Mouse (Mus musculus) forebrain, embryonic 10.5 days (tissue): ENCODE measurements around the gene Acot1. TPM values are rescaled to one million over a fixed set of nuclear protein-coding genes. Genes with fewer than 3 reads are reported as not detected.
"Not testable (repeated sequence)": the region's sequence is repeated elsewhere in the genome, so short reads cannot be mapped to it uniquely, and the experiment has no call there.

Source experiments
- DNase-seq: peaks from one replicate; pipeline ENCODE4 v3.0.0-alpha.2; 2017; ENCODE audit warnings: low spot score; ENCODE audit errors: extremely low spot score
- H3K27ac ChIP-seq: fragments of 300-500 bp; sonication (generic); 2 replicates; pipeline ENCODE4 v1.5.1; 2016; ENCODE audit warnings: mild to moderate bottlenecking
- H3K27me3 ChIP-seq: fragments of 300-500 bp; sonication (generic); 2 replicates; pipeline ENCODE4 v1.6.1; 2016; ENCODE audit warnings: mild to moderate bottlenecking; ENCODE audit not compliant: poor library complexity, severe bottlenecking
- H3K36me3 ChIP-seq: fragments of 300-500 bp; sonication (generic); replicated peaks from 2 replicates; pipeline ENCODE4 v1.6.1; 2016; ENCODE audit warnings: mild to moderate bottlenecking, moderate library complexity
- H3K4me1 ChIP-seq: fragments of 300-500 bp; sonication (generic); 2 replicates; pipeline ENCODE4 v1.6.1; 2016
- H3K4me3 ChIP-seq: fragments of 300-500 bp; sonication (generic); 2 replicates; pipeline ENCODE4 v1.5.1; 2016; ENCODE audit warnings: mild to moderate bottlenecking, moderate library complexity
- H3K9me3 ChIP-seq: fragments of 300-500 bp; sonication (generic); 2 replicates; pipeline ENCODE4 v1.6.1; 2016; ENCODE audit warnings: mild to moderate bottlenecking, moderate library complexity
- WGBS: fragments of 180-500 bp; shearing (Covaris S2); methylation state at CpG from one replicate; pipeline ENCODE4 v1.1.7; 2016; 5-methylcytosine and 5-hydroxymethylcytosine counted together
- polyA plus RNA-seq: library from polyadenylated mRNA; unstranded; fragments of >200 nt; fragmentation: Nextera tagmentation; extraction: Ambion mirVana; gene quantifications from 2 replicates; pipeline ENCODE4 v1.2.1, GENCODE M21; 2016

Acot1 gene
- polyA plus RNA-seq: 22.4 and 23.5 TPM in 2 replicates

- DNase-seq: peak; percentile 72
- peaks cover 42% of the 10 kb centered on the region for H3K4me1 ChIP-seq
- peak within 1 kb of the TSS; percentile 54 for H3K4me3 ChIP-seq
- 2% methylated on average over 55 of the region's 70 CpGs for WGBS
- H3K27ac ChIP-seq: peak within 1 kb of the TSS; percentile 84
- peaks cover 12% of the 10 kb centered on the region; the same call in 1 of the 2 replicates for H3K27me3 ChIP-seq
- H3K9me3 ChIP-seq, H3K36me3 ChIP-seq: not testable (repeated sequence)
Measured at GRCm38 (mm10) chr12:84009171-84009965, at the start of gene Acot1. Gene Acot1, plus strand, starts transcription at chr12:84009490.

- H3K27me3 ChIP-seq: no peaks in the 10 kb centered on the region
- H3K4me3 ChIP-seq: no peak overlapping the region
- 89% methylated on average over 7 of the region's 7 CpGs for WGBS
- H3K9me3 ChIP-seq: no peaks in the 10 kb centered on the region
- H3K4me1 ChIP-seq: no peaks in the 10 kb centered on the region
- no peaks in the 10 kb centered on the region for H3K36me3 ChIP-seq
- no peak overlapping the region for H3K27ac ChIP-seq
- DNase-seq: no peak
Measured at GRCm38 (mm10) chr12:83965235-83965634, 44.1 kb upstream of the Acot1 start.

DNA sequence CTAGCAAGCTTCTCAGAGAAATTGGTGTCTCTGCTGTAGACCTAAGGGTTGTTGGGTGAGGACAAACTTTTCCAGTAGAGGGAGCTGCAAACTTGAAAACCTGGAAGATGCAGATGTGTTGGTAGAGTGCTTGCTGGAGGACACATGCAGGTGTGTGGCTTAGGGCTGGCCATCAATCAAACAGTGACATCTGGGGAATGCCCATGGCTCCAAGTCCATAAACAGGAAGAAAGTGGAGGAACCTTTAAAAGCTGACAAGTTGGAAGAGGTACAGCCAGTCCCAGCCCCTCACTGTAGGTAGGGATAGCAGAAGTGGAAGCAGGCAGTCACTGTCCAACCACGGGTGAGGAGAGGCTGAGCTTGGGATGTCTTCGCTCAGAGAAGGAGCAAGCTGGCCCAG lies 37.2 kb upstream of the Acot1 start:
- Histone ChIP-seq H3K27me3 (no peaks in the 10 kb centered on the region), H3K36me3 (no peaks in the 10 kb centered on the region), H3K27ac (no peak overlapping the region), H3K9me3 (peaks cover 5% of the 10 kb centered on the region), H3K4me1 (no peaks in the 10 kb centered on the region), H3K4me3 (no peak overlapping the region)
- 86% methylated on average over 2 of the region's 2 CpGs for WGBS
- DNase-seq: no peak

DNA sequence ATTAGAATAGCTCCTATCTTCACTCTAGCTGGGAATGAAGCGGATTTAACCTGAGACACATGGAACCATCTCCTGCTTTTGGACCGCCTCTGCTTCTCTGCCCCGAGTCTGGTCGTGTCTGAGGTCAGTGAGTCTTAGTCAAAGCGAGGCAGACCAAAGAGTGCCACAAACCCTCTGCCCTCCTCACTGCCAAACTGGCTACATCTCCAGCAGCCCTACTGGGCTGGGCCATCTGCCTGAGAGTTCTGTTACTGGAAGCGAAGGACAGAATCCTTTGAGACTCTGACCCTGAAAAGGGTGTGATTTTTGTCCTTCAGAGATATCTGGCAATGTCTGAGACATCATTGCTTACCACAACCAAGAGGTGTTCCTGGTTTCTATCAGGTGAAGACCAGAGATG lies 30.4 kb upstream of the Acot1 start:
- H3K27ac ChIP-seq: no peak overlapping the region
- H3K4me3 ChIP-seq: no peak overlapping the region
- DNase-seq: no peak
- no peaks in the 10 kb centered on the region for H3K27me3 ChIP-seq
- peaks cover 8% of the 10 kb centered on the region for H3K4me1 ChIP-seq
- H3K9me3 ChIP-seq: peaks cover 5% of the 10 kb centered on the region
- WGBS: 92% methylated on average over 6 of the region's 6 CpGs
- H3K36me3 ChIP-seq: no peaks in the 10 kb centered on the region

GRCm38 (mm10) chr12:83981615-83982014 lies 27.7 kb upstream of the Acot1 start:
- 90% methylated on average over 4 of the region's 4 CpGs for WGBS

DNA sequence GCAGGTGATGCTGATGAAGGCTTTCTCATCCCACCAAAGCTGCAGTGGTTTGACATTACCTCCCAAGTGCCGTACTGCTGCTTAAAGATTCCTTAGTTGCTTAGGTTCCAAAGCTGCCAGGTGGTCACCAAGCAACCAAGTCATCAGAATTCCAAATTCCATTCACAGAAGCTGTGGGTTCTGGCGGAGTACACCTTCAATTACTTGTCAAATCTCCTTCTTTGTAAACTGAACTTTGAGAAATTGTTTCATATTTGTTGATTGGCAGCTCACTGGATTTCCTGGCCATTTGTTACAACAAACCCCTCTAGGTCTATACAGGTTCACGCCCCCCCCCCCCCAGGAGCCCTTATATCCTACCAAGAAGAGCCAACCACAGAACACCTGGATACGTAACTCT lies 24.5 kb upstream of the Acot1 start, which contains the start of gene Heatr4:
Heatr4 (minus strand) TSS at position 101 of the 400 bp plus-strand sequence.
- no peaks in the 10 kb centered on the region for H3K36me3 ChIP-seq

More at GRCm38 (mm10) chr12:83981615-83982014, 27.7 kb upstream of the Acot1 start:
- Histone ChIP-seq H3K27me3 (no peaks in the 10 kb centered on the region), H3K36me3 (no peaks in the 10 kb centered on the region), H3K9me3 (no peaks in the 10 kb centered on the region), H3K4me1 (peaks cover 8% of the 10 kb centered on the region), H3K27ac (no peak overlapping the region), H3K4me3 (no peak overlapping the region)
- no peak for DNase-seq

GRCm38 (mm10) chr12:83987242-83987582 lies 22.1 kb upstream of the Acot1 start:
- Histone ChIP-seq H3K27ac (peak overlapping the region; percentile 92), H3K27me3 (no peaks in the 10 kb centered on the region), H3K4me3 (peak overlapping the region; percentile 65), H3K9me3 (peaks cover 5% of the 10 kb centered on the region), H3K36me3 (0 out of 2 replicates have a peak, but pooled peaks cover 3% of the 10 kb centered on the region), H3K4me1 (peaks cover 20% of the 10 kb centered on the region)
- 41% methylated on average over 8 of the region's 8 CpGs for WGBS
- DNase-seq: no peak

More for the DNA sequence above, 24.5 kb upstream of the Acot1 start, which contains the start of gene Heatr4:
- peaks cover 23% of the 10 kb centered on the region for H3K4me1 ChIP-seq
- no peaks in the 10 kb centered on the region for H3K27me3 ChIP-seq
- H3K27ac ChIP-seq: no peak within 1 kb of the TSS
- peaks cover 5% of the 10 kb centered on the region for H3K9me3 ChIP-seq
- DNase-seq: no peak
- WGBS: 84% methylated on average over 4 of the region's 4 CpGs
- H3K4me3 ChIP-seq: no peak within 1 kb of the TSS

DNA sequence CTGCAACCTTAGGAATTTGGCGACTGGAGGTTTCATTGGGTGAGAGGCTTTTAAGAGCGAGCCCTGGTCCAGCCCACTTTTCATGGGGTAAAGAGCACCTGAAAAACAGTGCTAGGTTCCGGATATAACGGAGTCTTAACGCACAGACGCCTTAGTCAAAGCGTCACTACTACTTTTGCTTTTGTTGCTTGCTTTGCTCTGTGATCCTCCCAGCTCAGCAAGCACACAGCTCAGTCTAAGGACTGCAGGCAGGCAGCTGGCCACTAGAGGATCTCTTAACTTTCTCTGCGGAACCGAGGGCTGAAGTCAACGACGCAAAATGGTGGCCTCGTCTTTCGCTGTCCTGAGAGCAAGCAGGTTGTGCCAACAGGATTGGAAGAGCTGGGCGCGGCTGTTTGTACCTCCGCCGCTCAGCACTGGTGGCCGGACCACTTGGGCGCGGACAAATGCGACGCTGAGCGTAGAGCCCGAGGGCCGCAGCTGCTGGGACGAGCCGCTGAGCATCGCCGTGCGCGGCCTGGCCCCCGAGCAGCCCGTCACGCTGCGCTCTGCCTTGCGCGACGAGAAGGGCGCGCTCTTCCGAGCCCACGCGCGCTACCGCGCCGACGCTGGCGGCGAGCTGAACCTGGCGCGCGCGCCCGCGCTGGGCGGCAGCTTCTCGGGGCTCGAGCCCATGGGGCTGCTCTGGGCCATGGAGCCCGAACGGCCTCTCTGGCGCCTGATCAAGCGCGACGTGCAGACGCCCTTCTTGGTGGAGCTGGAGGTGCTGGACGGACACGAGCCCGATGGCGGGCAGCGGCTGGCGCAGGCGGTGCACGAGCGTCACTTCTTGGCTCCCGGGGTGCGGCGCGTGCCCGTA lies 21.5 kb upstream of the Acot1 start, which contains the start of gene Acot2:
Acot2 (plus strand) TSS at position 279 of the 859 bp plus-strand sequence.
- peak; percentile 81 for DNase-seq
- Histone ChIP-seq H3K36me3 (peaks cover 6% of the 10 kb centered on the region), H3K9me3 (peaks cover 5% of the 10 kb centered on the region), H3K27me3 (no peaks in the 10 kb centered on the region), H3K27ac (peak within 1 kb of the TSS; percentile 92), H3K4me1 (peaks cover 15% of the 10 kb centered on the region), H3K4me3 (peak within 1 kb of the TSS; percentile 65)
- under 1% methylated on average over 80 of the region's 80 CpGs for WGBS

DNA sequence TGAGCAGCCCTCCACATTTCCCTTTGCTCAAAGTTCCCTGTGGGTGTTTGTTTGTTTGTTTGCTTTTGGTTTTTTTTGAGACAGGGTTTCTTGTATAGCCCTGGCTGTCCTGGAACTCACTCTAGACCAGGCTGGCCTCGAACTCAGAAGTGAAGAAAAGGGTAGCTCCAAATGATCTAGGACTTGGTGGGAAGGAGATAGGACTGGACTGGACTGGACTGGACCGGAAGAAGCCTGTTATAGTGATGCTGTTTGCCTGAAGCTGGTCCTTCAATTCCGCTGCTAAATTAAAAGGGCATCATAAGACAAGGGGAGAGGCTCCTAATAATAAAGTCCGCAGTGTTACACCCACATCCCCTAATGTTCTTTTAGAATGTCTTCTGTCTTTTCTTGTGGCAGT lies 20.8 kb upstream of the Acot1 start:
- WGBS: 74% methylated on average over 4 of the region's 4 CpGs
- peaks cover 15% of the 10 kb centered on the region for H3K4me1 ChIP-seq
- H3K27ac ChIP-seq: peak overlapping the region; percentile 92
- peaks cover 5% of the 10 kb centered on the region for H3K9me3 ChIP-seq
- H3K36me3 ChIP-seq: peaks cover 12% of the 10 kb centered on the region
- no peaks in the 10 kb centered on the region for H3K27me3 ChIP-seq
- DNase-seq: no peak
- peak overlapping the region; percentile 65 for H3K4me3 ChIP-seq

DNA sequence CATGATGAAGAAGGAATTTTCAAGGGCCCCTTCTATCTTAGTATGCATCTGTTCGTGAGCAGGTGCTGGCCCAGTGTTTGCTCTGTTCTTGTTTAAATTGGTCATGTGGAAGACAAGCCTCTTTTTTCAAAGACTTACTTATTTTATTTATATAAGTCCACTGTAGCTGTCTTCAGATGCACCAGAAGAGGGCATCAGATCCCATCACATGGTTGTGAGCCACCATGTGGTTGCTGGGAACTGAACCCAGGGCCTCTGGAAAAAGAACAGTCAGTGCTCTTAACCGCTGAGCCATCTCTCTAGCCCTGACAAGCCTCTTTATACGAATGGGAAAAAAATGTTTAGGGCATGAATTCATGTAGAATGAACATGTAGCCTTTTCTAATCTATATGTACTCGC lies 19.9 kb upstream of the Acot1 start:
- WGBS: 95% methylated on average over 4 of the region's 4 CpGs
- H3K27ac ChIP-seq: no peak overlapping the region
- no peaks in the 10 kb centered on the region for H3K27me3 ChIP-seq
- DNase-seq: no peak
- H3K36me3 ChIP-seq: peaks cover 15% of the 10 kb centered on the region
- H3K4me3 ChIP-seq: no peak overlapping the region
- peaks cover 15% of the 10 kb centered on the region for H3K4me1 ChIP-seq
- H3K9me3 ChIP-seq: peaks cover 5% of the 10 kb centered on the region

DNA sequence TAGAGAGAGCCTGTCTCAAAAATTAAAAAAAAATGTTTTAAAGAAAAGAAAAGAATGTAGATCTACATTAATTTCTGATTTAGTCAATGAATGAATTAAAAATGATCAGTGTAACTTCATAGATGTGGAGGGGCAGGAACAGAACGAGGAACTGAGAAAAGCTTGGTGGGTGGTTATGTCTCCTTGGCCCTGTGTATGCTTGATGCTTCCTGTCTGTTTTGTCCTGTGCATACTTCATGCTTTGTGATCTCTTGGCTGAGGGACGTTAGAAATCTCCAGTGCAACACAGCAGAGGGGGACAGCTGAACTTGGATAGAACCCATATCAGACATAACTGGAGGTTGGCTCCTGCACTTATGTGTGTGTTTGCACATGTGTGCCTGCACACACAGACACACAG lies 12.1 kb upstream of the Acot1 start:
- Histone ChIP-seq H3K4me1 (no peaks in the 10 kb centered on the region), H3K27me3 (no peaks in the 10 kb centered on the region), H3K4me3 (no peak overlapping the region), H3K27ac (no peak overlapping the region), H3K9me3 (peaks cover 14% of the 10 kb centered on the region; the same call in 1 of the 2 replicates), H3K36me3 (peaks cover 18% of the 10 kb centered on the region)
- no peak for DNase-seq
- WGBS: 80% methylated on average over 2 of the region's 2 CpGs

DNA sequence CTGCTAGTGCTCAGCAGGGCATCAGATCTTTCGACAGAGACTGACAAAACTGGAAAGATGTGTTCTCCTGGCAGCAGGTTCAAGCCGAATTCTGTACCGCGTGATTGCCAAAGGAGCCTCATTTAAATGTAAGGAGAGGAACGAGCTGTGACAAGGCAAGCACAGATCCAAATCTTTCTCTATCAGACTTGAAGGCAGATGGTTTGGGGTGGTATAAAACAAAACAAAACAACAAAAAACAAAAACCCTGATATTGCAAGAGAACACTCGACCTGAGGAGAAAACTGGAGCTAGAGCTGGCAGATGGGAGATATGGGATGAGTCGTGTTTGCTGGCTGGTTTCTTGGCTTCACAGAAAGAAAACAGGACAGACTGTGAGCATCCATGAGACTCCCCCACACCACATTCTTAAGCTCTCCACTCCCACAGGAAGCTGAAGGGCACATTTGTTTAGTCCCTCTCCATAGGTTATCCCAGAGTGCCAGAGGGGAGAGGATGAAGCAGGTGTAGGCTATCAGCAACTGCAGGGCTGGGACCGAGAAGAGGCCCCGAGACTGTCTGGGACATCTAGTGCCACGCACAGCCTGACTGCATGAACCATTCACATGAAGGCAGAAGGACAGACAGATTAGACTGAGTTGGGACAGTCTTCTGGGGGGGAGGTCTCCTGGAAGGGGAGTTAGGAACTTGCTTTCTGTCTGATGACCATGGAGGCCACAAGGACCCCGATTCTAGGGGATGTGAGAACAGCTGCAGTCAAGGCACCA lies 10.8 kb upstream of the Acot1 start:
- WGBS: 74% methylated on average over 11 of the region's 11 CpGs
- H3K4me3 ChIP-seq: no peak overlapping the region
- H3K27me3 ChIP-seq: no peaks in the 10 kb centered on the region
- H3K9me3 ChIP-seq: peaks cover 14% of the 10 kb centered on the region; the same call in 1 of the 2 replicates
- H3K4me1 ChIP-seq: no peaks in the 10 kb centered on the region
- no peak for DNase-seq
- peaks cover 9% of the 10 kb centered on the region; the same call in 1 of the 2 replicates for H3K36me3 ChIP-seq
- H3K27ac ChIP-seq: no peak overlapping the region
